Mouse (Mus musculus): ENCODE measurements at regions not wholly inside any gene's neighbourhood (a gene's known extent, or its start where the extent isn't known, plus 50 kb on each side); places are given as distances from the start of the nearest gene placed in this dataset.
A peak's percentile ranks its signal among the peaks of the same experiment; 100 is the strongest.

GRCm38 (mm10) chr8:126659691-126660657 is 66.2 kb upstream of the Irf2bp2 start:
- H3K27ac ChIP-seq = peak overlapping the region; percentile 80
- no peak overlapping the region for H3K4me3 ChIP-seq
- H3K4me1 ChIP-seq = peaks cover 56% of the 10 kb centered on the region
- WGBS = 58% methylated on average over 12 of the region's 12 CpGs
- peak; percentile 15; the same call in 1 of the 2 replicates for ATAC-seq (ENCODE audit: low FRiP score, low read depth)
- H3K36me3 ChIP-seq = no peaks in the 10 kb centered on the region
- no peaks in the 10 kb centered on the region for H3K27me3 ChIP-seq (replicated peaks)
- H3K9me3 ChIP-seq = no peaks in the 10 kb centered on the region
- H3K4me2 ChIP-seq (replicated peaks) = peak overlapping the region; percentile 44
- 0 out of 2 replicates have a peak overlapping the region, but pooled peaks have one; percentile 40 for H3K9ac ChIP-seq

GRCm38 (mm10) chr8:126657546-126657945 is 63.8 kb upstream of the Irf2bp2 start:
- 46% methylated on average over 6 of the region's 6 CpGs for WGBS
- Histone ChIP-seq H3K9me3 (no peaks in the 10 kb centered on the region), H3K27me3 (replicated peaks) (no peaks in the 10 kb centered on the region), H3K27ac (no peak overlapping the region), H3K4me1 (peaks cover 37% of the 10 kb centered on the region), H3K4me2 (replicated peaks) (no peak overlapping the region), H3K9ac (no peak overlapping the region), H3K4me3 (no peak overlapping the region), H3K36me3 (no peaks in the 10 kb centered on the region)
- ATAC-seq (ENCODE audit: low FRiP score, low read depth) = no peak

GRCm38 (mm10) chr8:126656554-126657260 is 62.9 kb upstream of the Irf2bp2 start:
- 87% methylated on average over 10 of the region's 10 CpGs for WGBS
- H3K4me1 ChIP-seq = peaks cover 29% of the 10 kb centered on the region
- H3K27ac ChIP-seq = no peak overlapping the region
- H3K27me3 ChIP-seq (replicated peaks) = no peaks in the 10 kb centered on the region
- no peak overlapping the region for H3K9ac ChIP-seq
- ATAC-seq (ENCODE audit: low FRiP score, low read depth) = no peak
- H3K36me3 ChIP-seq = no peaks in the 10 kb centered on the region
- no peaks in the 10 kb centered on the region for H3K9me3 ChIP-seq
- no peak overlapping the region for H3K4me2 ChIP-seq (replicated peaks)
- no peak overlapping the region for H3K4me3 ChIP-seq

- peaks cover 17% of the 10 kb centered on the region for H3K4me1 ChIP-seq
- no peaks in the 10 kb centered on the region for H3K36me3 ChIP-seq
- no peak overlapping the region for H3K27ac ChIP-seq
- H3K9me3 ChIP-seq = no peaks in the 10 kb centered on the region
- H3K4me3 ChIP-seq = no peak overlapping the region
- WGBS = 68% methylated on average over 2 of the region's 2 CpGs
- no peak overlapping the region for H3K9ac ChIP-seq
- ATAC-seq (ENCODE audit: low FRiP score, low read depth) = no peak
- no peak overlapping the region for H3K4me2 ChIP-seq (replicated peaks)
- no peaks in the 10 kb centered on the region for H3K27me3 ChIP-seq (replicated peaks)
Observed at GRCm38 (mm10) chr8:126655565-126655964, 61.8 kb upstream of the Irf2bp2 start.

GRCm38 (mm10) chr8:126654353-126654752 is 60.6 kb upstream of the Irf2bp2 start:
- WGBS = 75% methylated on average over 7 of the region's 7 CpGs
- no peak overlapping the region for H3K4me2 ChIP-seq (replicated peaks)
- no peaks in the 10 kb centered on the region for H3K36me3 ChIP-seq
- H3K9ac ChIP-seq = no peak overlapping the region
- 0 out of 2 replicates have a peak, but pooled peaks have one; percentile 17 for ATAC-seq (ENCODE audit: low FRiP score, low read depth)
- H3K4me3 ChIP-seq = no peak overlapping the region
- H3K4me1 ChIP-seq = peaks cover 7% of the 10 kb centered on the region; the same call in 1 of the 2 replicates
- H3K27ac ChIP-seq = no peak overlapping the region
- H3K9me3 ChIP-seq = no peaks in the 10 kb centered on the region
- no peaks in the 10 kb centered on the region for H3K27me3 ChIP-seq (replicated peaks)

GRCm38 (mm10) chr8:126652151-126652550 is 58.4 kb upstream of the Irf2bp2 start:
- Histone ChIP-seq H3K9me3 (no peaks in the 10 kb centered on the region), H3K4me3 (no peak overlapping the region), H3K4me1 (peaks cover 5% of the 10 kb centered on the region; the same call in 1 of the 2 replicates), H3K27ac (no peak overlapping the region), H3K36me3 (no peaks in the 10 kb centered on the region), H3K9ac (no peak overlapping the region), H3K27me3 (replicated peaks) (no peaks in the 10 kb centered on the region), H3K4me2 (replicated peaks) (no peak overlapping the region)
- ATAC-seq (ENCODE audit: low FRiP score, low read depth) = no peak
- 84% methylated on average over 5 of the region's 5 CpGs for WGBS

GRCm38 (mm10) chr8:126650945-126651344 is 57.2 kb upstream of the Irf2bp2 start:
- Histone ChIP-seq H3K36me3 (no peaks in the 10 kb centered on the region), H3K9ac (no peak overlapping the region), H3K27ac (no peak overlapping the region), H3K4me3 (no peak overlapping the region), H3K4me2 (replicated peaks) (no peak overlapping the region), H3K27me3 (replicated peaks) (no peaks in the 10 kb centered on the region), H3K4me1 (peaks cover 5% of the 10 kb centered on the region; the same call in 1 of the 2 replicates), H3K9me3 (no peaks in the 10 kb centered on the region)
- ATAC-seq (ENCODE audit: low FRiP score, low read depth) = no peak
- WGBS = 92% methylated on average over 8 of the region's 8 CpGs

GRCm38 (mm10) chr8:126649305-126649704 is 55.5 kb upstream of the Irf2bp2 start:
- Histone ChIP-seq H3K4me2 (replicated peaks) (no peak overlapping the region), H3K9ac (no peak overlapping the region), H3K27me3 (replicated peaks) (no peaks in the 10 kb centered on the region), H3K9me3 (no peaks in the 10 kb centered on the region), H3K36me3 (no peaks in the 10 kb centered on the region), H3K4me3 (no peak overlapping the region), H3K27ac (no peak overlapping the region), H3K4me1 (peaks cover under 1% of the 10 kb centered on the region; the same call in 1 of the 2 replicates)
- no peak for ATAC-seq (ENCODE audit: low FRiP score, low read depth)
- WGBS = 93% methylated on average over 1 of the region's 1 CpGs

GRCm38 (mm10) chr8:126647350-126647749 is 53.6 kb upstream of the Irf2bp2 start:
- Histone ChIP-seq H3K9me3 (0 out of 2 replicates have a peak, but pooled peaks cover 5% of the 10 kb centered on the region), H3K4me2 (replicated peaks) (no peak overlapping the region), H3K36me3 (no peaks in the 10 kb centered on the region), H3K27ac (no peak overlapping the region), H3K9ac (no peak overlapping the region), H3K4me1 (no peaks in the 10 kb centered on the region; the same call in 1 of the 2 replicates), H3K27me3 (replicated peaks) (no peaks in the 10 kb centered on the region), H3K4me3 (no peak overlapping the region)
- no peak for ATAC-seq (ENCODE audit: low FRiP score, low read depth)
- 66% methylated on average over 1 of the region's 1 CpGs for WGBS

GRCm38 (mm10) chr8:126646604-126647311 is 53.0 kb upstream of the Irf2bp2 start:
- Histone ChIP-seq H3K9ac (no peak overlapping the region), H3K4me2 (replicated peaks) (no peak overlapping the region), H3K27ac (no peak overlapping the region), H3K36me3 (no peaks in the 10 kb centered on the region), H3K4me1 (no peaks in the 10 kb centered on the region; the same call in 1 of the 2 replicates), H3K9me3 (0 out of 2 replicates have a peak, but pooled peaks cover 7% of the 10 kb centered on the region), H3K4me3 (no peak overlapping the region), H3K27me3 (replicated peaks) (no peaks in the 10 kb centered on the region)
- no peak for ATAC-seq (ENCODE audit: low FRiP score, low read depth)
- 71% methylated on average over 8 of the region's 8 CpGs for WGBS

GRCm38 (mm10) chr8:126644179-126644578 is 50.4 kb upstream of the Irf2bp2 start:
- no peak for ATAC-seq (ENCODE audit: low FRiP score, low read depth)
- Histone ChIP-seq H3K4me1 (no peaks in the 10 kb centered on the region; the same call in 1 of the 2 replicates), H3K9ac (no peak overlapping the region), H3K27ac (no peak overlapping the region), H3K4me3 (no peak overlapping the region), H3K36me3 (no peaks in the 10 kb centered on the region), H3K4me2 (replicated peaks) (no peak overlapping the region), H3K9me3 (0 out of 2 replicates have a peak, but pooled peaks cover 7% of the 10 kb centered on the region), H3K27me3 (replicated peaks) (no peaks in the 10 kb centered on the region)
- 79% methylated on average over 5 of the region's 5 CpGs for WGBS
